Mouse (Mus musculus) adrenal gland, adult 8-10 months (tissue): Measurements from ENCODE around the gene Afg1l. TPM values are rescaled to one million over a fixed set of nuclear protein-coding genes. Genes with fewer than 3 reads are reported as not detected.
A peak's percentile ranks its signal among the peaks of the same experiment; 100 is the strongest.

Experiments
- DNase-seq: peaks from one replicate; pipeline ENCODE4 v3.0.0; 2022
- total RNA-seq, 4 experiments: library from RNA; stranded (reverse); gene quantifications; 2 replicates each; pipeline ENCODE4 v1.2.4; 2022

The Afg1l gene
- 10 to 100 TPM; 16.8 to 21.0 (median 18.7) TPM for total RNA-seq

- peak; percentile 96 for DNase-seq
These were observed at the start of gene Afg1l for GRCm38 (mm10) chr10:42478341-42478720. TSS of gene Afg1l (minus strand) at chr10:42478565.

- no peak for DNase-seq
These were observed 47.3 kb upstream of the Afg1l start for GRCm38 (mm10) chr10:42525682-42526081.

GRCm38 (mm10) chr10:42523556-42524162 lies 45.3 kb upstream of the Afg1l start:
- DNase-seq = no peak

GRCm38 (mm10) chr10:42522912-42523311 lies 44.5 kb upstream of the Afg1l start:
- DNase-seq = no peak

- no peak for DNase-seq
These were observed 43.1 kb upstream of the Afg1l start for GRCm38 (mm10) chr10:42521315-42521981.

- no peak for DNase-seq
These were observed 40.0 kb upstream of the Afg1l start for GRCm38 (mm10) chr10:42518363-42518762.

- DNase-seq = no peak
These were observed 35.8 kb upstream of the Afg1l start for GRCm38 (mm10) chr10:42514125-42514524.

GRCm38 (mm10) chr10:42511184-42512135 lies 33.1 kb upstream of the Afg1l start:
- no peak for DNase-seq

GRCm38 (mm10) chr10:42510141-42510540 lies 31.8 kb upstream of the Afg1l start:
- DNase-seq = no peak

- no peak for DNase-seq
These were observed 25.8 kb upstream of the Afg1l start for GRCm38 (mm10) chr10:42504096-42504710.

- peak; percentile 70 for DNase-seq
These were observed 24.2 kb upstream of the Afg1l start for GRCm38 (mm10) chr10:42502349-42503111.

- peak; percentile 99 for DNase-seq
These were observed 23.5 kb upstream of the Afg1l start, which contains the start of gene Snx3 for GRCm38 (mm10) chr10:42501775-42502348. TSS of gene Snx3 (plus strand) at chr10:42502030.

- DNase-seq = no peak
These were observed 22.8 kb upstream of the Afg1l start for GRCm38 (mm10) chr10:42501161-42501560.

- DNase-seq = no peak
These were observed 22.2 kb upstream of the Afg1l start for GRCm38 (mm10) chr10:42500611-42501010.

GRCm38 (mm10) chr10:42493000-42493399 lies 14.6 kb upstream of the Afg1l start:
- DNase-seq = no peak

- no peak for DNase-seq
These were observed 13.8 kb upstream of the Afg1l start for GRCm38 (mm10) chr10:42492027-42492771.

- no peak for DNase-seq
These were observed 12.8 kb upstream of the Afg1l start for GRCm38 (mm10) chr10:42491158-42491557.

GRCm38 (mm10) chr10:42488606-42489296 lies 10.4 kb upstream of the Afg1l start:
- no peak for DNase-seq

- no peak for DNase-seq
These were observed 2.4 kb upstream of the Afg1l start for GRCm38 (mm10) chr10:42480719-42481118.
